Mouse (Mus musculus) erythroblast, adult 5-6 weeks (primary cell): Measurements from ENCODE around the gene Reep3. TPM values are rescaled to one million over a fixed set of nuclear protein-coding genes. Genes with fewer than 3 reads are reported as not detected.

Source experiments
- ATAC-seq: replicated peaks from 2 replicates; pipeline ENCODE4 v1.8.0; 2016; ENCODE audit warnings: moderate number of reproducible peaks, mild to moderate bottlenecking, moderate TSS enrichment, inconsistent platforms; ENCODE audit not compliant: poor library complexity, low FRiP score, severe bottlenecking
- total RNA-seq, 2 experiments: library from RNA; stranded (forward) in 1 of 2; stranded (reverse) in 1 of 2; fragments of 150-400 nt in 1 of 2; fragments of 200-764, 138-1000 nt in 1 of 2; gene quantifications; 2 replicates each; pipeline versions ENCODE4 v1.2.3 to v1.2.4; 2015 to 2017; ENCODE audit warnings: low replicate concordance in 2 of 2

Reep3 gene
- total RNA-seq, 2 experiments from 2014 or later = 8.1 to 16.5 TPM

- ATAC-seq = no peak
Observed at GRCm38 (mm10) chr10:67111799-67112177, 15.0 kb upstream of the Reep3 start.

- no peak for ATAC-seq
Observed at GRCm38 (mm10) chr10:67111044-67111798, 14.5 kb upstream of the Reep3 start.

- no peak for ATAC-seq
Observed at GRCm38 (mm10) chr10:67109635-67110034, 12.9 kb upstream of the Reep3 start.

- ATAC-seq = no peak
Observed at GRCm38 (mm10) chr10:67108096-67108495, 11.4 kb upstream of the Reep3 start.

GRCm38 (mm10) chr10:67107017-67107761 is 10.4 kb upstream of the Reep3 start:
- ATAC-seq = no peak

GRCm38 (mm10) chr10:67106400-67106799 is 9.7 kb upstream of the Reep3 start:
- no peak for ATAC-seq

GRCm38 (mm10) chr10:67105331-67106217 is 8.8 kb upstream of the Reep3 start:
- ATAC-seq = no peak

GRCm38 (mm10) chr10:67104543-67104942 is 7.8 kb upstream of the Reep3 start:
- ATAC-seq = no peak

- ATAC-seq = no peak
Observed at GRCm38 (mm10) chr10:67100831-67101251, 4.1 kb upstream of the Reep3 start.

GRCm38 (mm10) chr10:67100011-67100661 is 3.4 kb upstream of the Reep3 start:
- ATAC-seq = no peak

GRCm38 (mm10) chr10:67099183-67099929 is 2.6 kb upstream of the Reep3 start:
- no peak for ATAC-seq

- no peak for ATAC-seq
Observed at GRCm38 (mm10) chr10:67098408-67099050, 1.8 kb upstream of the Reep3 start.

GRCm38 (mm10) chr10:67097437-67098150 is 849 bp upstream of the Reep3 start:
- ATAC-seq = no peak

- ATAC-seq = no peak
Observed at GRCm38 (mm10) chr10:67095798-67096620, 736 bp downstream of the Reep3 start, which contains the start of gene Jmjd1c. TSS of gene Jmjd1c (plus strand) at chr10:67096125.

GRCm38 (mm10) chr10:67094922-67095321 is 1.8 kb downstream of the Reep3 start:
- ATAC-seq = no peak

- no peak for ATAC-seq
Observed at GRCm38 (mm10) chr10:67090611-67091010, 6.1 kb downstream of the Reep3 start.
